Mouse (Mus musculus): ENCODE results near the gene Kat6b. TPM values are rescaled to one million over a fixed set of nuclear protein-coding genes. Genes with fewer than 3 reads are reported as not detected.

The Kat6b gene
- polyA plus RNA-seq, 1 experiment, result 45.9 TPM

- no peak for DNase-seq (ENCODE audit: extremely low spot score in 1 of 2, low spot score in 1 of 2)
Measured at GRCm38 (mm10) chr14:21586481-21587118, 105.4 kb downstream of the Kat6b start.

GRCm38 (mm10) chr14:21587931-21588330, 106.7 kb downstream of the Kat6b start:
- DNase-seq (ENCODE audit: extremely low spot score in 1 of 2, low spot score in 1 of 2), result no peak

GRCm38 (mm10) chr14:21589620-21590019, 108.4 kb downstream of the Kat6b start:
- DNase-seq (ENCODE audit: extremely low spot score in 1 of 2, low spot score in 1 of 2), result peak in 1 of 2 experiments; percentile 48

GRCm38 (mm10) chr14:21590205-21590604, 109.0 kb downstream of the Kat6b start:
- DNase-seq (ENCODE audit: extremely low spot score in 1 of 2, low spot score in 1 of 2), result no peak

- DNase-seq (ENCODE audit: extremely low spot score in 1 of 2, low spot score in 1 of 2), result no peak
Measured at GRCm38 (mm10) chr14:21592152-21592551, 110.9 kb downstream of the Kat6b start.

- peak in 1 of 2 experiments; percentile 44 for DNase-seq (ENCODE audit: extremely low spot score in 1 of 2, low spot score in 1 of 2)
Measured at GRCm38 (mm10) chr14:21592985-21593750, 111.9 kb downstream of the Kat6b start.

GRCm38 (mm10) chr14:21599446-21600173, 118.4 kb downstream of the Kat6b start:
- no peak for DNase-seq (ENCODE audit: extremely low spot score in 1 of 2, low spot score in 1 of 2)

- no peak for DNase-seq (ENCODE audit: extremely low spot score in 1 of 2, low spot score in 1 of 2)
Measured at GRCm38 (mm10) chr14:21600174-21600566, 118.9 kb downstream of the Kat6b start.

- no peak for DNase-seq (ENCODE audit: extremely low spot score in 1 of 2, low spot score in 1 of 2)
Measured at GRCm38 (mm10) chr14:21600628-21601027, 119.4 kb downstream of the Kat6b start.

GRCm38 (mm10) chr14:21602166-21602565, 120.9 kb downstream of the Kat6b start:
- DNase-seq (ENCODE audit: extremely low spot score in 1 of 2, low spot score in 1 of 2), result no peak

GRCm38 (mm10) chr14:21602937-21603336, 121.7 kb downstream of the Kat6b start:
- no peak for DNase-seq (ENCODE audit: extremely low spot score in 1 of 2, low spot score in 1 of 2)

- DNase-seq (ENCODE audit: extremely low spot score in 1 of 2, low spot score in 1 of 2), result no peak
Measured at GRCm38 (mm10) chr14:21607686-21608085, 126.5 kb downstream of the Kat6b start.

GRCm38 (mm10) chr14:21608886-21609285, 127.7 kb downstream of the Kat6b start:
- DNase-seq (ENCODE audit: extremely low spot score in 1 of 2, low spot score in 1 of 2), result no peak

GRCm38 (mm10) chr14:21610224-21610623, 129.0 kb downstream of the Kat6b start:
- DNase-seq (ENCODE audit: extremely low spot score in 1 of 2, low spot score in 1 of 2), result peak in 1 of 2 experiments; percentile 90

- peak in 1 of 2 experiments; percentile 45 for DNase-seq (ENCODE audit: extremely low spot score in 1 of 2, low spot score in 1 of 2)
Measured at GRCm38 (mm10) chr14:21613031-21613430, 131.8 kb downstream of the Kat6b start.

GRCm38 (mm10) chr14:21614103-21614502, 132.9 kb downstream of the Kat6b start:
- DNase-seq (ENCODE audit: extremely low spot score in 1 of 2, low spot score in 1 of 2), result no peak

- no peak for DNase-seq (ENCODE audit: extremely low spot score in 1 of 2, low spot score in 1 of 2)
Measured at GRCm38 (mm10) chr14:21615853-21616252, 134.6 kb downstream of the Kat6b start.

GRCm38 (mm10) chr14:21617221-21617980, 136.2 kb downstream of the Kat6b start:
- no peak for DNase-seq (ENCODE audit: extremely low spot score in 1 of 2, low spot score in 1 of 2)

GRCm38 (mm10) chr14:21619951-21620350, 138.7 kb downstream of the Kat6b start:
- DNase-seq (ENCODE audit: extremely low spot score in 1 of 2, low spot score in 1 of 2), result no peak

- DNase-seq (ENCODE audit: extremely low spot score in 1 of 2, low spot score in 1 of 2), result no peak
Measured at GRCm38 (mm10) chr14:21625946-21626345, 144.7 kb downstream of the Kat6b start.
